Mouse (Mus musculus) E14TG2a.4 (cell line): Measurements from ENCODE around the gene Ric8b.

ENCODE experiments used
- CTCF ChIP-seq: conservative IDR thresholded peaks from 2 replicates; pipeline ENCODE4 v1.5.1; 2014; ENCODE audit warnings: low read length
- NANOG ChIP-seq: IDR thresholded peaks from 2 replicates; pipeline ENCODE4 v1.6.1; 2014; ENCODE audit warnings: borderline replicate concordance, low read length, mixed read lengths
- POU5F1 ChIP-seq: IDR thresholded peaks from 2 replicates; pipeline ENCODE4 v1.6.1; 2014; ENCODE audit warnings: low read length, borderline replicate concordance

GRCm38 (mm10) chr10:84901676-84902075 lies 15.7 kb upstream of the Ric8b start:
- no peak for TF ChIP-seq CTCF
- no peak for TF ChIP-seq NANOG
- no peak for TF ChIP-seq POU5F1
